Mouse (Mus musculus) embryo, embryonic 10 days (tissue): Measurements from ENCODE around the gene Tlk1.
A peak's percentile ranks its signal among the peaks of the same experiment; 100 is the strongest.
"Not testable (repeated sequence)": the region's sequence is repeated elsewhere in the genome, so short reads cannot be mapped to it uniquely, and the experiment has no call there.

Experiments
- DNase-seq: peaks from one replicate; pipeline ENCODE4 v3.0.0-alpha.2; 2015; ENCODE audit warnings: low spot score

Gene Tlk1

GRCm38 (mm10) chr2:70833261-70833660 is 7.7 kb upstream of the Tlk1 start:
- no peak for DNase-seq

DNA sequence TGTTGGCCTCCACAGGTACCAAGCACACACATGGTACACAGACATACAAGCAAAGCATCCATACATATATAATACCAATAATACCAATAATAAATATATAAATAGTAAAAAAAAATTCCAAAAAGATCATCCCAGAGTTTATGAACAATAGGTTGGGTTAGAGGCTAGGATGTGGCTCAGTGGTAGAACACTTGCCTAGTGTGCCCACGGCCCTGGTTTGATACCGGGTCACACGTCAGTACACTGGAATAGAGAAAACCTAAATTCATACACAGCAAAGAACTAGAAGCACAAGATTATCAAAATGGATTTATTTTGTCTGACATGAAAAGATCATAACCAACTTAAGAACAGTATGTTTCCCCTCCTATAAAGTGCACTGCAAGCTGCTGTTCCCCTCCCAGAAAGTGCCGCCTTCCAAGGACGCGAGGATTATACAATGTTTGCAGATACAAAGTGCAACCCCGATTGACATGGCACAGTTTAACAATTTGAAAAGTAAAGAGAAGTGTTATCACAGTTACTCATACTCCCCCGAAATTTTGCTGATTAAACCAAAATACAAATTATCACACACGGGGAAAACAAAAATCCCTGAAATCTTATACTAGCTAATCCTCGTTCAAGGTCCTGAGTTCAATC is 6.3 kb upstream of the Tlk1 start:
- no peak for DNase-seq

DNA sequence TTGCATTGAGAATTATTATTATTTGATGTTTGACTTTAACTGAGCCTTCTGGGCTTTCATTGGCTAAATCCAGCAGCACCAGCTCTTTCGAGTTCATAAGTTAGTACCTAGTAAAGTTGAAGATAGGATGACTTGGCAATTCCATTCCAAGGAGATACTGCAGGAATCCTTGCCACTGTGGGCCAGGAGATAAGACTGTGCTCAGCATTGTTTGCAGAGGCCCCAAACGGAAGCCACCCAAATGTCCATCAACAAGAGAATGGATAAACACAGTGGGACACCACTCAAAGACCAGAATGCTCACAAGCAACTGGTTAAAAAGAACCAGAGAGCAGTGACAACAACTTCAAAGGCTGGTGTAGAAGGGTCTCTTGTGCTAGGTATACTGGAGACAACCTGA is 5.2 kb upstream of the Tlk1 start:
- no peak for DNase-seq

- DNase-seq, result no peak
These were observed 4.5 kb upstream of the Tlk1 start for GRCm38 (mm10) chr2:70829946-70830610.

GRCm38 (mm10) chr2:70827780-70828179 is 2.3 kb upstream of the Tlk1 start:
- no peak for DNase-seq

DNA sequence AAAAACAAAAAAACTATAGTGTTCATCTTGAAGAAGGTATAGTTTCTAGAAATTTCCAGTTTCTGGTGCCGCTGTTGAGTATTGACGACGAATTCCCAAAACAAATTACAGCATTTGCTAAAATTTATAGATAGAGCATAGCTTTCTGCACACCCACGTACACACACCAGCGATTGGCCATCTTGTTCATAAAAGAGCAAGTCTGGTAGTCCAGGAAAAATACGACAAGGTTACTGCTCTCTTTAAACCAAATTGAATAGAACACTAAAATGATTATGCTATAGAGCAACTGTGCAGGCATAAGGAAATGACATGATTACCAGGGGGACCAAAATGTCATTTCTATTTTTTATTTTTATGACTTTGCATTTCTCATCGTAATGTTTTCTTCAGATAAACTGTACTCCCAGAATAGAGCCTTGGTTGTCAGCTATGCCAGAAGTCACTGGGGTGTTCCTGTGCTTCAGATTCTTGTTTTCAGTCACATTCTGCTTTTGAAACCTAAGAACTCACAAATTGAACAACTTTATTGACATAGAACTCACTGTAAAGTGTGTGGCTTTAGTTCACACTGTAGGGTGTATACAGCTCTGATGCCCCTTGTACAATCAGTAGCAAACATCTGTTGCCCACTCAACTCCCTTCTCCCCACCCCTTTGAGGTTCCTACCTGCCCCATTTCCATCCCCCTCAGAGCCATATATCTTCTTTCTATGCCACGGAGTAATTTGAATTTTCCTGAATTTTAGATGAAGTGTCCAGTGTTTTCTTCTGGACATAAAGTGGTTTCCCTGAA is 1.1 kb upstream of the Tlk1 start:
- no peak for DNase-seq

DNA sequence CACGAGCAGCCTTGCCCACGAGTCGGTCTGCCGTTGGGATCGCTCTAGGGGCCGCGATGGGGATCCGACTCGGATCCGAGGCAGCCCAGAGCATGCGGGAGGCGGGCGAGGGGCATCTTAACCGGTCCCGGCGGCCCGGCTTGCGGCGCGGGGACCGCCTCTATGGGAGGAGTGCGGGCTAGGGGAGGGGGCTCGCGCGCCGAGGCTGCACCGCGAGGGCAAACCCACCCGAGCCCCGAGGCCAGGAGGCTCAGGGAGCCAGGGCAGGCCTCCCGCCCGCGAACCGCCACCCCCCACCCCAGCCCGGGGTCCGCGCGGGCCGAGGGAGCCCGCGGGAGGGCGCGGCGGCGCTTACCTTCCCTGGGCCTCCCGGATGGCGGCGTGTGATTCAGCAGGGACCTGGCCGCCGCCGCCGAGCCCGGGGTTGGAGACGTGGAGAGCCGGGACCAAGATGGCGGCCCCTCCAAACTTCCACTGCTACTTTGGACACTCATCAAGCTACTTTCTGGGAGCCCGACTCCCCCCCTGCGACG is 624 bp downstream of the Tlk1 start:
- peak; percentile 68 for DNase-seq

DNA sequence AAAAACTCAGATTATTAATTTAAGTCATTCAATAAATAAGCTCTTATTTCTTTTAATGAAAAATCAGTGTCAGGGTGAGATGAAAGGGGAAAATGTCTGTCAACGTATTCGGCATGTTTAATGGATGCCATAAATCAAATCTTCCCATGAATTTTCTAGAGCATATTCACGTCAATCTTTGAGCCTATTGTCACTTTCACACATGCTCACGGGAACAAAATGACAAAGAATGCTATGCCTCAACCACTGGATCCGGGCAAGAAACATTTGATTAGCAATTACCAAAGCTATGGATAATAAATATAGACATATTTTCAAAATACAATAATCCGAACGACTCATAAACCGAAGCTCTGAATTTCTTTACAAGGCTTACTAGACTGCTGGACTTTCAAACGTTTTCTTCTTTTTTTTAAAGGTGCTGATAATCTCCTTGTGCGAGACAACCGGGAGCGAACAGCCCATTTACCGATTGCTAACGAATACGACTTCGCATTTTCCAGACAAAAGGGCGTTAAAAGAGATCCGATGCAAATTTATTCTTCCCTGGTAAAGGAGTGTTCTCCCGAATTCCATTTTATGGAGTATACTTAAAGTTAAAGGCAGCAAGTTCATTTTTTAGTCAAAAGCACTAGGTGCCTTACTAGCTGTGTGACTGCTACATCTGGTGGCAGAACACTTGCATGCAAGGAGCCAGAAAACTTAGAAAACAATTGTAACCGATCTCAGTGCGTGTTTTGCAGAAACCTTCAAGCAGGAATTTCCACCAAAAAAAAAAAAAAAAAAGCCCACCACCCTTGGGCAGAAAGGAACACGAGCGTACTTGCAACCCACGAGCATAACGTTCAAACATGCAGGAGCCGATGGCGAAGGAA is 1.4 kb downstream of the Tlk1 start:
- DNase-seq, result peak; percentile 68

DNA sequence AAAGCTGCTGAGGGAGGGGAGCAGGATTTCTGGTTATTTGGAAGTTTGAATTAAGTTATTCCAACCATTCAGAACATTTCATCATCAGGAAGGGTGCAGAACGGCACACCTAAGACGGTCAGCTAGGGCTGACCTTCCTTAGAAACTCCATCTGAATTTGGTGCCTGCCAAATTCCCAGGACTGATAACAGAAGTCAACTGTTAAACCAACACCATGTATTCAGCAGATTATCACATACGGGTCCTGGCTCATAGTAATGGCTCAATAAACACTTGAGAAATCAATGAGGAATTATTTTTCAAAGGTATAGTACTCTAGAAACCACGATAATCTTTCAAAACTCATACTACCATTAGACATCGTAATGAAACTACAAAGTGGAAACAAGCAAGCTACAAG is 2.1 kb downstream of the Tlk1 start:
- DNase-seq, result no peak

DNA sequence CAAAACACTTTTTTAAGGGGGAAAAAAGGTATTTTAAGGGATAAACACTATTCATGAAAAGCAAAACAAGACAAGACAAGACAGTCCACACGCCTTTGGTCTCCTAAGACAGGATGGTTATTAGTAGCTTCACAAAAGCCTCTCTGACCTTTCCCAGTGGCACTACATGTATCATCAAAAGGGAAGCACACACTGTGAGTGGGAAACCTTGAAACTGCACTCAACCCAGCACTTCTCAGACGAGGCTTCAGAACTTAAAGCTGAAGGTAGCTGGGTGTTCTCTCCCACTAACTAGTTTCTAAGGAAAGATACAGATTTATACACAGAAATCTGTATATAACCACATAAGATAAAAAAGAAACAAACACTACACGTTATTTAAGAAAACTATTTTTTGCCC is 8.6 kb downstream of the Tlk1 start:
- no peak for DNase-seq

GRCm38 (mm10) chr2:70816016-70816415 is 9.5 kb downstream of the Tlk1 start:
- no peak for DNase-seq

DNA sequence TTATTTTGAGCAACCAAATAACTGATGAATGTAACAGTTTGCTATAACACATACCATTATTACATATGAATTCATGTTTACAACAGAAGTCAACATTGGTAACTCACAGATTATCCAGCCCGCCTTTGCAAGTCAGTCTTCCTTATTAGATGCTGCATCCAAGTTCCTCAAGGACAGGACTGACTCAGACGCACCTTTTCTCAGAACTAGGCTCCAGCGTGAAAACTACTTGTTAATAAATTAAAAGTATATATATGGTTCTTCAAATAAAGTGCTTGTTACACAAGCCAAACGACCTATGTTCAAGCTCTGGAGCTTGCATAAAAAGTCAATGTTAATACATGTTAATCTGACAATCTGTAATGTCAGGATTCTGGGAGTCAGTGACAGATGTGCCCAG is 11.9 kb downstream of the Tlk1 start:
- DNase-seq, result no peak

GRCm38 (mm10) chr2:70811476-70811875 is 14.1 kb downstream of the Tlk1 start:
- DNase-seq, result no peak

DNA sequence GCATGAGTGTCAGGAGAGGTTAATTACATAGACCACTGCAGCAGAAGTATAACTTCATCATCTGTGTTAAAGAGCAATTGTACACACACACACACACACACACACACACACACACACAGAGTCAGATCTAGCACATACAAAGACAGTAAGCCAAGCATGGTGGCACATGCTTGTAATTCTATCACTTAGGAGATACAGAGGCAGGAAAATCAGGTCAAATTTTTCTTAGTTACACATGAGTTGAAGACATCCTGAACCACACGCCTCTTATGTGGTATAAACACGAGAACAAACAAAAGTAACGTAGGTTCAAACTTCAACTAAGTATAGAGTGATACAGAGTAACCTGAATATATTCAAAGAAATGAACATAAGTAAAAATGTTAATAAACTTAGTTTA is 15.6 kb downstream of the Tlk1 start:
- DNase-seq, result no peak

GRCm38 (mm10) chr2:70808681-70809080 is 16.8 kb downstream of the Tlk1 start:
- DNase-seq, result no peak

- DNase-seq, result not testable (repeated sequence)
These were observed 17.9 kb downstream of the Tlk1 start for GRCm38 (mm10) chr2:70807678-70808077.

DNA sequence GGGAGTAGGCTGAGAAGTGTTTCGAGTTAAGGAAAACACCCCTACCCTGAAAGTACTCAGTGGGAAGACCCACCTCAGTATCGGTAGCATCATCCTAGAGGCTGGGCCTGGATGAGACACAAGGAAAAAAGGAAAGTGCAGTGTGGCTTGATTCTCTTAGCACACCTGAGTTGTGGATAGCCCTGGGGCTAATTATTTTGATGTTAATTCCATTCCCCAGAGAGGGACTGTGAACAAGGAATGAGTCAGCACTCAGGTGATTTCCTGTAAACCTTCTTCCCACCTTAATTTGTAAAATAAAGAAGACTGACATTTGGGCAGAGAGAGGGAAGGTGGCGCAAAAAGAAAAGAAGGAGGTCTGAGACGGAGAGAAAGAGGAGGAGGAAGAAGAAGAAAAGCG is 19.5 kb downstream of the Tlk1 start:
- no peak for DNase-seq

DNA sequence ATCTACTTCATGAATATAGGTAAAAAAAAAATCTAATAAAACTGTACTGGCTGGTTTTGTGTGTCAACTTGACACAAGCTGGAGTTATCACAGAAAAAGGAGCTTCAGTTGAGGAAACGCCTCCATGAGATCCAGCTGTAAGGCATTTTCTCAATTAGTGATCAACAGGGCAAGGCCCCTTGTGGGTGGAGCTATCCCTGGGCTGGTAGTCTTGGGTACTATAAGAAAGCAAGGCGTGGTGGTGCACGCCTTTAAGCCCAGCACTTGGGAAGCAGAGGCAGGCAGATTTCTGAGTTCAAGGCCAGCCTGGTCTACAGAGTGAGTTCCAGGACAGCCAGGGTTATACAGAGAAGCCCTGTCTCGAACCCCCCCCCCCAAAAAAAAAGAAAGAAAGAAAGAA is 21.8 kb downstream of the Tlk1 start:
- DNase-seq, result not testable (repeated sequence)

GRCm38 (mm10) chr2:70802658-70803057 is 22.9 kb downstream of the Tlk1 start:
- no peak for DNase-seq

DNA sequence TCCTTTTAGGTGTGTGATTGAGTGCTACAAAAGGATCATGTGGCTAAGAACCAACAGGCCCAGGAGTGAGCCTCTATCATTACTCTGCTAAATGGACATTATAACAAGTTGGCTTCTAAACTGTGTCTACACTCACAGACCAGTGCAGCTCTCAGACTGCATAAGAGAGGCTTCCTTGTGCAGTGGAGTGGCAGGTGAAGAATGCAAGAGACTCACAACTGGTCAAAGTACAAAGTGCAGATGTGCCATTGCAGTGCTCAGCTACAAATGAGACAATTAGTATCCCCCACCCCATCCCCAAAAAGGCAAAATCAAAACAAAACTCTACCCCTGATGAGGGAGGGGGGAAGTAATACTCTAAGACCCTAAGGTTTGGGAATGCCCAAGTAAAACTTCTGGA is 24.0 kb downstream of the Tlk1 start:
- no peak for DNase-seq

GRCm38 (mm10) chr2:70800396-70800795 is 25.1 kb downstream of the Tlk1 start:
- DNase-seq, result no peak

GRCm38 (mm10) chr2:70793276-70793675 is 32.3 kb downstream of the Tlk1 start:
- no peak for DNase-seq
